Mouse (Mus musculus) lung, embryonic 16.5 days (tissue): Measurements from ENCODE around the gene Tbx2. TPM values are rescaled to one million over a fixed set of nuclear protein-coding genes. Genes with fewer than 3 reads are reported as not detected.

Experiments
- ATAC-seq: fragments of 200-750 bp; cut with Nextera tagmentation; 2 replicates; pipeline ENCODE4 v1.8.0; 2017; ENCODE audit warnings: low read depth, mild to moderate bottlenecking, moderate library complexity
- H3K27ac ChIP-seq: fragments of 300-500 bp; sonication (generic); 2 replicates; pipeline ENCODE4 v1.5.1; 2014; ENCODE audit warnings: mild to moderate bottlenecking, control low read depth, low read length
- H3K27me3 ChIP-seq: fragments of 300-500 bp; sonication (generic); 2 replicates; pipeline ENCODE4 v1.6.1; 2014; ENCODE audit warnings: low read depth, low read length, mixed read lengths; ENCODE audit not compliant: control insufficient read depth, insufficient read depth
- H3K36me3 ChIP-seq: fragments of 300-500 bp; sonication (generic); 2 replicates; pipeline ENCODE4 v1.6.1; 2014; ENCODE audit warnings: low read length; ENCODE audit not compliant: control insufficient read depth, insufficient read depth
- H3K4me1 ChIP-seq: fragments of 300-500 bp; sonication (generic); replicated peaks from 2 replicates; pipeline ENCODE4 v1.6.1; 2014; ENCODE audit warnings: low read length, mixed read lengths; ENCODE audit not compliant: control insufficient read depth, insufficient read depth
- H3K4me2 ChIP-seq: fragments of 300-500 bp; sonication (generic); 2 replicates; pipeline ENCODE4 v1.6.1; 2014; ENCODE audit warnings: low read depth, low read length, control low read depth
- H3K4me3 ChIP-seq: fragments of 300-500 bp; sonication (generic); 2 replicates; pipeline ENCODE4 v1.5.1; 2014; ENCODE audit warnings: mild to moderate bottlenecking, low read length, control low read depth
- H3K9ac ChIP-seq: fragments of 300-500 bp; sonication (generic); 2 replicates; pipeline ENCODE4 v1.6.1; 2014; ENCODE audit warnings: low read length, control low read depth
- H3K9me3 ChIP-seq: fragments of 300-500 bp; sonication (generic); 2 replicates; pipeline ENCODE4 v1.6.1; 2016; ENCODE audit warnings: low read length; ENCODE audit not compliant: control insufficient read depth
- WGBS: fragments of 180-500 bp; shearing (Covaris S2); extraction: QIAGEN DNeasy Blood & Tissue Kit; methylation state at CpG from one replicate; pipeline ENCODE4 v1.1.7; 2014; 5-methylcytosine and 5-hydroxymethylcytosine counted together
- polyA plus RNA-seq: library from polyadenylated mRNA; unstranded; fragments of >200 nt; fragmentation: Nextera tagmentation; extraction: Ambion mirVana; gene quantifications from 2 replicates; pipeline ENCODE4 v1.2.1, GENCODE M21; 2015

Gene Tbx2
- polyA plus RNA-seq, 1 experiment from 2014 or later, result 25.1 TPM

GRCm38 (mm10) chr11:85830901-85831341 is 1.4 kb upstream of the Tbx2 start:
- Histone ChIP-seq H3K4me1 (peaks cover 33% of the 10 kb centered on the region), H3K9me3 (no peaks in the 10 kb centered on the region), H3K4me3 (peak overlapping the region; percentile 73), H3K27me3 (peaks cover 37% of the 10 kb centered on the region), H3K4me2 (peak overlapping the region; percentile 89), H3K9ac (peak overlapping the region; percentile 70), H3K36me3 (no peaks in the 10 kb centered on the region), H3K27ac (peak overlapping the region; percentile 98)
- 4% methylated on average over 17 of the region's 17 CpGs for WGBS
- no peak for ATAC-seq

- Histone ChIP-seq H3K27me3 (peaks cover 41% of the 10 kb centered on the region), H3K4me3 (peak overlapping the region; percentile 73), H3K9ac (peak overlapping the region; percentile 93), H3K36me3 (no peaks in the 10 kb centered on the region), H3K4me2 (peak overlapping the region; percentile 89), H3K4me1 (peaks cover 30% of the 10 kb centered on the region), H3K9me3 (no peaks in the 10 kb centered on the region), H3K27ac (peak overlapping the region; percentile 98)
- WGBS, result 1% methylated on average over 33 of the region's 33 CpGs
- no peak for ATAC-seq
These were observed 608 bp upstream of the Tbx2 start for GRCm38 (mm10) chr11:85831656-85832230.

GRCm38 (mm10) chr11:85833081-85833521 is 750 bp downstream of the Tbx2 start:
- peaks cover 25% of the 10 kb centered on the region for H3K4me1 ChIP-seq
- no peaks in the 10 kb centered on the region for H3K9me3 ChIP-seq
- 1% methylated on average over 40 of the region's 54 CpGs for WGBS
- peak overlapping the region; percentile 93 for H3K9ac ChIP-seq
- ATAC-seq, result no peak
- peaks cover 44% of the 10 kb centered on the region for H3K27me3 ChIP-seq
- peak overlapping the region; percentile 73 for H3K4me3 ChIP-seq
- peak overlapping the region; percentile 89 for H3K4me2 ChIP-seq
- H3K36me3 ChIP-seq, result peaks cover under 1% of the 10 kb centered on the region; the same call in 1 of the 2 replicates
- H3K27ac ChIP-seq, result peak overlapping the region; percentile 96

GRCm38 (mm10) chr11:85833761-85834385 is 1.5 kb downstream of the Tbx2 start:
- Histone ChIP-seq H3K9me3 (no peaks in the 10 kb centered on the region), H3K4me3 (peak overlapping the region; percentile 73), H3K27ac (peak overlapping the region; percentile 96), H3K27me3 (peaks cover 49% of the 10 kb centered on the region), H3K9ac (peak overlapping the region; percentile 93), H3K36me3 (peaks cover 3% of the 10 kb centered on the region; the same call in 1 of the 2 replicates), H3K4me1 (peaks cover 21% of the 10 kb centered on the region), H3K4me2 (peak overlapping the region; percentile 12; the same call in 1 of the 2 replicates)
- 13% methylated on average over 11 of the region's 11 CpGs for WGBS
- no peak for ATAC-seq

GRCm38 (mm10) chr11:85834386-85834931 is 2.1 kb downstream of the Tbx2 start:
- peaks cover 3% of the 10 kb centered on the region; the same call in 1 of the 2 replicates for H3K36me3 ChIP-seq
- peaks cover 17% of the 10 kb centered on the region for H3K4me1 ChIP-seq
- H3K27me3 ChIP-seq, result peaks cover 54% of the 10 kb centered on the region
- no peaks in the 10 kb centered on the region for H3K9me3 ChIP-seq
- 13% methylated on average over 17 of the region's 17 CpGs for WGBS
- no peak for ATAC-seq
- H3K27ac ChIP-seq, result peak overlapping the region; percentile 96
- H3K4me2 ChIP-seq, result peak overlapping the region; percentile 45
- H3K9ac ChIP-seq, result peak overlapping the region; percentile 93
- peak overlapping the region; percentile 73 for H3K4me3 ChIP-seq

GRCm38 (mm10) chr11:85835001-85835752 is 2.8 kb downstream of the Tbx2 start:
- H3K36me3 ChIP-seq, result peaks cover 3% of the 10 kb centered on the region; the same call in 1 of the 2 replicates
- peak overlapping the region; percentile 96 for H3K27ac ChIP-seq
- no peak for ATAC-seq
- no peaks in the 10 kb centered on the region for H3K9me3 ChIP-seq
- WGBS, result 17% methylated on average over 9 of the region's 9 CpGs
- peaks cover 58% of the 10 kb centered on the region for H3K27me3 ChIP-seq
- peak overlapping the region; percentile 91 for H3K4me2 ChIP-seq
- peak overlapping the region; percentile 73 for H3K4me3 ChIP-seq
- H3K4me1 ChIP-seq, result peaks cover 13% of the 10 kb centered on the region
- H3K9ac ChIP-seq, result peak overlapping the region; percentile 93

GRCm38 (mm10) chr11:85835753-85836522 is 3.6 kb downstream of the Tbx2 start:
- H3K4me3 ChIP-seq, result peak overlapping the region; percentile 73
- H3K9me3 ChIP-seq, result no peaks in the 10 kb centered on the region
- H3K27me3 ChIP-seq, result peaks cover 59% of the 10 kb centered on the region
- ATAC-seq, result no peak
- H3K36me3 ChIP-seq, result peaks cover 3% of the 10 kb centered on the region; the same call in 1 of the 2 replicates
- peaks cover 13% of the 10 kb centered on the region for H3K4me1 ChIP-seq
- H3K4me2 ChIP-seq, result peak overlapping the region; percentile 91
- peak overlapping the region; percentile 93 for H3K9ac ChIP-seq
- 11% methylated on average over 16 of the region's 16 CpGs for WGBS
- peak overlapping the region; percentile 96 for H3K27ac ChIP-seq

GRCm38 (mm10) chr11:85836523-85837290 is 4.4 kb downstream of the Tbx2 start:
- Histone ChIP-seq H3K4me3 (peak overlapping the region; percentile 73), H3K9ac (peak overlapping the region; percentile 93), H3K27me3 (peaks cover 63% of the 10 kb centered on the region), H3K36me3 (peaks cover 3% of the 10 kb centered on the region; the same call in 1 of the 2 replicates), H3K27ac (peak overlapping the region; percentile 96), H3K4me1 (peaks cover 13% of the 10 kb centered on the region), H3K9me3 (no peaks in the 10 kb centered on the region), H3K4me2 (peak overlapping the region; percentile 91)
- no peak for ATAC-seq
- WGBS, result 4% methylated on average over 32 of the region's 32 CpGs
